Mouse (Mus musculus): ENCODE measurements around the gene Fxn. TPM values are rescaled to one million over a fixed set of nuclear protein-coding genes. Genes with fewer than 3 reads are reported as not detected.

The Fxn gene
- 60.4 and 64.6 TPM in 2 replicates for polyA plus RNA-seq (2015; fragmentation: Nextera tagmentation; extraction: Ambion mirVana)

DNA sequence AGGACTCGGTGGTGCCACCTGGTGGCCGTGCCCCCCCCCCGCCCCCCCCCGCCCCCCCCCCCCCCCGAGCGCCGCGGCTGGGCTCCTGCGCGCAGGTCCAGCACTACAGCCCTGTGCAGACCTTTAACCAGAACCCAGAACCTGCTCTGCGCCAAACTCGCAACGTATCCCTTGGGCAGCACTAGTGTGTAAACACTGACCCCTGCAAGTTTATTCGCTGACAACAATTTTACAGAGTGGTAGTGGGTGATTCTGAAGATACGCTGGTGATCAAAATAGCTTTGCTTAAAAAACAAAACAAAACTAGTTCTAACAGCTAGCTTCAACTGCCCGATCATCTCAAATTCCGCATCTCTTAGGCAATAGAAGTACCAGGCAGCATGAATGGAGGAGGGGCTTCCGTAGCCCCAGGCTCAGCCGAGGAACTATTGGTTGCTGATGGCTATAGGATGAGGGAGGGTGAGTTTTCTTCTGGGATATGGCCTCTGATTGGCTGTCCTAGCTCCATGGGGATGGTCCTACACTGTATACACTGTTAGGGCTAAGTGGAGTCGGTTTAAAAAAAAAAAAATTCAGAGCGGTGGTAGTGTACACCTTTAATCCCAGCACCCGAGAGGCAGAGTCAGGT, at the start of gene Fxn:
Gene Fxn, minus strand, starts transcription at position 5 of the 628 bp plus-strand sequence.
- H3K9ac ChIP-seq, result peak within 1 kb of the TSS; percentile 84
- peaks cover 9% of the 10 kb centered on the region for H3K4me1 ChIP-seq (replicated peaks)
- H3K36me3 ChIP-seq, result 0 out of 2 replicates have a peak, but pooled peaks cover 4% of the 10 kb centered on the region
- H3K4me3 ChIP-seq, result peak within 1 kb of the TSS; percentile 81
- 1% methylated on average over 12 of the region's 22 CpGs for WGBS
- peak within 1 kb of the TSS; percentile 96 for H3K27ac ChIP-seq
- H3K4me2 ChIP-seq, result peak within 1 kb of the TSS; percentile 84
- no peaks in the 10 kb centered on the region for H3K9me3 ChIP-seq (replicated peaks)
- peak; percentile 67 for ATAC-seq (replicated peaks; ENCODE audit: insufficient number of reproducible peaks, insufficient read depth, low FRiP score, low read depth)
- no peaks in the 10 kb centered on the region for H3K27me3 ChIP-seq

DNA sequence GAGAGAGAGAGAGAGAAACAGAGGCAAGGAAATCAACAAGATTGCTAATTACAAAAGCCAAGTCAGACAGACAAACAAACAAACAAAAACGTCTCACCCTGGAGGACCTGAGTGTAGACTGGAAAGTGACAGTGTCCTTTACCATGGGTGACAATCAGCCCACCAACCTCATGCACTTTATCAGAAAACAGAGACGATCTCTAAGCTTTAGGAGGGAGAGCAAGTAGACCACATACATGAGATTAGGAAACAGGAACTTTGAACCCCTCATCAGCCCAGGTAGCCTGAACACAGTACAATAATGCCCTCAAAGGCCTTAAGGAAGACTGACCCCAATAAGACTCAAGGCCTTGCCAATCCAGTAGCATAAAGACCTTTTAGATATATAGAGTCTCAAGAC, 47.5 kb upstream of the Fxn start:
- no peak overlapping the region for H3K9ac ChIP-seq
- peaks cover 12% of the 10 kb centered on the region for H3K4me1 ChIP-seq (replicated peaks)
- H3K27ac ChIP-seq, result no peak overlapping the region
- H3K4me2 ChIP-seq, result no peak overlapping the region
- no peak for ATAC-seq (replicated peaks; ENCODE audit: insufficient number of reproducible peaks, insufficient read depth, low FRiP score, low read depth)
- no peak overlapping the region for H3K4me3 ChIP-seq
- H3K36me3 ChIP-seq, result no peaks in the 10 kb centered on the region
- no peaks in the 10 kb centered on the region for H3K27me3 ChIP-seq
- H3K9me3 ChIP-seq (replicated peaks), result no peaks in the 10 kb centered on the region
- 51% methylated on average over 2 of the region's 2 CpGs for WGBS

DNA sequence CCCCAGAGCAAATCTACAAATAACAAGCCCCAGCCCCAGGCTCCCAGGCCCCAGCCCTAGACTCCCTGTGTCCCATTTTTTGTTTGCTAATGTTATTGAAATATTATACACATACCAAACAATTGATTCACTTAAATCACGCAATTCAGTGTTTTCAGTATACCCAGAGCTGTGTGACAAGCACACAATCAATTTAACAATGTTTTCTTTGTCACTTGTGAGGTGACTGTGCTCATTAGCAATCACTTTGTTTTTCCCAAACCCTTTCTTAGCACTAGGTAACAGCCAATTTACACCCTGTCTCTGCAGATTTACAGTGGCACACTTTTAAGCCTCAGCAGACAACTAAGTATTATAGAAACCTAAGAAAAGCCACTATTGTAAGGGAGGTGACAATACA, 46.6 kb upstream of the Fxn start:
- Histone ChIP-seq H3K4me3 (no peak overlapping the region), H3K4me1 (replicated peaks) (peaks cover 12% of the 10 kb centered on the region), H3K36me3 (no peaks in the 10 kb centered on the region), H3K4me2 (no peak overlapping the region), H3K27ac (no peak overlapping the region), H3K9ac (no peak overlapping the region), H3K27me3 (no peaks in the 10 kb centered on the region), H3K9me3 (replicated peaks) (no peaks in the 10 kb centered on the region)
- ATAC-seq (replicated peaks; ENCODE audit: insufficient number of reproducible peaks, insufficient read depth, low FRiP score, low read depth), result no peak
- WGBS, result 72% methylated on average over 1 of the region's 1 CpGs

DNA sequence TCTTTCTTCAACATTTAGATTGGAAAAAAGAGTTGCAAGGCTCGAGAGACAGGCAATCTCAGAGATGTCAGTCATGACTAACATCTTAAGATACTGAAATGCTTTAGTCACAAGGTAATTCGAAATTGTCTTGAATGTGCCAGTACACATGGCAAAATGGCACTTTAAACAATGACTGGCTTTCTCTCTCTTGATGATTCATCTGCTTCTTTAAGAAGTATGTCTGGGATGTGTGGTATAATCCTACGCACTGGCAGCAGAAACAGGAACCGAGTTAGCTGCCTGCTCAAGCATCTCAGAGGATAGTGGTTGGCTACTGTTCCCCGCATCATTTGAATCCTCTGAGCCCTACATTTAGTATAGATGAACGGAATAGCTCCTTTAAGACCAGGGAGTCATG, 45.3 kb upstream of the Fxn start:
- ATAC-seq (replicated peaks; ENCODE audit: insufficient number of reproducible peaks, insufficient read depth, low FRiP score, low read depth), result no peak
- no peak overlapping the region for H3K27ac ChIP-seq
- H3K9me3 ChIP-seq (replicated peaks), result no peaks in the 10 kb centered on the region
- H3K4me1 ChIP-seq (replicated peaks), result peaks cover 23% of the 10 kb centered on the region
- no peak overlapping the region for H3K4me2 ChIP-seq
- H3K4me3 ChIP-seq, result no peak overlapping the region
- H3K27me3 ChIP-seq, result no peaks in the 10 kb centered on the region
- no peak overlapping the region for H3K9ac ChIP-seq
- WGBS, result 80% methylated on average over 6 of the region's 6 CpGs
- no peaks in the 10 kb centered on the region for H3K36me3 ChIP-seq

DNA sequence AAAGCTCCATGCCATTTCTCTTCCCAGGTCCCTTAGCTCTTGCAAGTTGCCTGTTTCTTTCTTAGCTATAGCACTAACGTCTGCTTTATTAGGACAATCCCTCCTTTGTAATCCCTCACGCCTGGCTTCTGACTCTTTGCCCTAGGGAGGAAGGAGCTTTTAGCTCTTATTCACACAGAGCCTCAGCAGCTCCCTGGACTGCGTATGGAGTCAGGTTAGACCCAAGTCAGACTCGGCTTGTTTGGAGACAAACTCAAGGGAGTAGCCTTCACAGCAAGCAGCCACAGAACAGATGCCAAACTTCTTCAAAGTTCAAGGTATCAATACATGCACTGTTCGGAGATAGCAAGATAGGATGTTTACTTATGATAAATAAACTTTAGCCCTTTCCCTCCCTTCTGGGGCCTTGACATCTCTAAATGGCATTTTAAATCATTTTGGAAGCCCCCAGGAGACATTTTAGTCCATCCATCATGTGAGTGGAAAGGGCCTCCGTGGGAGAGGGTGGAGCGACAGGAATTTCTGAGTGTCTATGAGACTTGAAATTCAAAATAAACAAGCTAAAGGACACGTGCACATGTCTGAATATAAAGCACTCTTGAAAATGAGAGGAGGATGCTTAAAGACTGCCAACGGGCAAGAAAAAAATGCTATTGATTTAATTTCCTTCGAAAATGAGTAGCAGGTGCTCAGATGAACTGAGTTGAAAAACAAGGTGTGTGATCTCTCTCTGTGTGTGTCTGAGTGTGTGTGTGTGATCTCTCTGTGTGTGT, 43.6 kb upstream of the Fxn start:
- H3K9ac ChIP-seq, result no peak overlapping the region
- no peaks in the 10 kb centered on the region for H3K27me3 ChIP-seq
- 48% methylated on average over 10 of the region's 10 CpGs for WGBS
- no peak for ATAC-seq (replicated peaks; ENCODE audit: insufficient number of reproducible peaks, insufficient read depth, low FRiP score, low read depth)
- no peak overlapping the region for H3K4me3 ChIP-seq
- H3K4me1 ChIP-seq (replicated peaks), result peaks cover 26% of the 10 kb centered on the region
- no peaks in the 10 kb centered on the region for H3K9me3 ChIP-seq (replicated peaks)
- H3K36me3 ChIP-seq, result no peaks in the 10 kb centered on the region
- H3K27ac ChIP-seq, result no peak overlapping the region
- no peak overlapping the region for H3K4me2 ChIP-seq

DNA sequence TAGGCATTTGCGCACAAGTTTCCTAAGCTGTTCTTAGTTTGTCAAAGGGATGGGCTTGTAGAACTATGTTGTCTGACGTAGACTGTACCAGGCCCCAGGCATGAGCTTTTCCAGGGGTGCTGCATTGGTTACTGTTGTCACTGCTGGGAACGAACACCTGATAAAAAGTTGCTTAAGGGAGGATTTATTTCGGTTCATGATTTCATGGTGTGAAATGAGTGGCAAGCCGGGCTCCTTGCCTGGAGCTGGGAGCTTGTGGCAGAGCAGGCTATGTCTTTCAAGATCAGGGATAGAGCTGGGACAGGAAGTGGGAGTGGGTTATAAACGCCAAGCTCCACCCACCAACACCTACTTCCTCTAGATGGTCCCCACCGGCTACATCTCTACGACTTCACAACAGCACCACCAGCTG, 41.5 kb upstream of the Fxn start:
- peak; percentile 75 for ATAC-seq (replicated peaks; ENCODE audit: insufficient number of reproducible peaks, insufficient read depth, low FRiP score, low read depth)
- Histone ChIP-seq H3K27ac (peak overlapping the region; percentile 79), H3K4me3 (no peak overlapping the region), H3K4me1 (replicated peaks) (peaks cover 35% of the 10 kb centered on the region), H3K27me3 (no peaks in the 10 kb centered on the region), H3K4me2 (no peak overlapping the region), H3K36me3 (no peaks in the 10 kb centered on the region), H3K9me3 (replicated peaks) (no peaks in the 10 kb centered on the region), H3K9ac (no peak overlapping the region)
- WGBS, result 61% methylated on average over 8 of the region's 8 CpGs

DNA sequence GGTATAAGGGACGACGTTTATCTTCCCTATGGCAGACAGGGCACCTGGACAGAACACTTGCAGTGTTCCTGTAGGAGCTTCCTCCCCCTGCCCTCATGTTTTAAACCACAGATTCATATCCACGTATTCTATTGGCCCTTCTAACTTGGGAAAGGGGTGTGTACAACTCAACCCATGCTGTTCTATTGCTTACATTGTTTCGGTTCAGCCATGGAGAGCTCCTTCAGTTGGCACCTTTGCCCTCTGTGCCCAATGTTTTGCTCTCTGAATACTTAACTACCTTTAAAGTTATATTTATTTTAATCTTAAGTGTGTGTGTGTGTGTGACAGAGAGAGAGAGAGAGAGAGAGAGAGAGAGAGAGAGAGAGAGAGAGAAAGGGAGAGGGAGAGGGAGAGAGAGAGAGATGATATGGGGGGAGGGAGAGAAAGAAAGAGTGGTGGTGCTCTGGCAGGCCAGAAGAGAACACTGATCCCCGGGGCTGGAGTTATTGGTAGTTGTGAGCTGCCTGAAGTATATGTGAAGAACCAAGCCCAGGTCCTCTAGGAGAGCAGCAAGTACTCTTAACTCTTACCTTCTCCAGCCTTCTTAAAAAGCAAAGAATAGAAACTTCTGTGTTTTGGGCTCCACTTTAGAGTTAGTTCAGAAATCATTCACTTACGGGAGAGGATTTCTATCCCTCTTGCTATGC, 41.0 kb upstream of the Fxn start:
- no peaks in the 10 kb centered on the region for H3K9me3 ChIP-seq (replicated peaks)
- peaks cover 39% of the 10 kb centered on the region for H3K4me1 ChIP-seq (replicated peaks)
- H3K4me3 ChIP-seq, result no peak overlapping the region
- H3K36me3 ChIP-seq, result no peaks in the 10 kb centered on the region
- H3K4me2 ChIP-seq, result no peak overlapping the region
- no peaks in the 10 kb centered on the region for H3K27me3 ChIP-seq
- ATAC-seq (replicated peaks; ENCODE audit: insufficient number of reproducible peaks, insufficient read depth, low FRiP score, low read depth), result no peak
- H3K27ac ChIP-seq, result peak overlapping the region; percentile 79
- WGBS, result 70% methylated on average over 6 of the region's 6 CpGs
- H3K9ac ChIP-seq, result no peak overlapping the region

DNA sequence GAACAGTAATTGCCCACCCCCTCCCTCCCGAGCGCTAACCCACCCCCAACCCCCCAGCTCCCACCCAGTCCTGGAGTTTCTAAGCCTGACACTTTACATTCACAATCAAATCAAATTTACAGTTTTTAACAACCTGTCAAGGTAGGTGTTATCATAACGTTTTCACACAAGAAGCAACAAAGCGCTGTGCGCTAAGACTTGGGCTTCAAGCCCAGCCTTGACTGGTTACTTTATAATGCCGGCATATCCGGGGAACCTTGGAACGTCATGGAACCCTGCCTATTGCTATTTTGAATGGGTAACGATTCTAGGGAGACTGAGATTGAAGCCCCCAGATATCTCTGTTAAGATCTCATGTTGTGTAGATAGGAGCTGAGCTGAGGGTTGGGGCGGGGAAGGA, 37.8 kb upstream of the Fxn start:
- Histone ChIP-seq H3K9ac (no peak overlapping the region), H3K27me3 (no peaks in the 10 kb centered on the region), H3K4me3 (no peak overlapping the region), H3K4me2 (no peak overlapping the region), H3K4me1 (replicated peaks) (peaks cover 45% of the 10 kb centered on the region), H3K9me3 (replicated peaks) (no peaks in the 10 kb centered on the region), H3K27ac (no peak overlapping the region), H3K36me3 (no peaks in the 10 kb centered on the region)
- WGBS, result 74% methylated on average over 10 of the region's 10 CpGs
- ATAC-seq (replicated peaks; ENCODE audit: insufficient number of reproducible peaks, insufficient read depth, low FRiP score, low read depth), result no peak

DNA sequence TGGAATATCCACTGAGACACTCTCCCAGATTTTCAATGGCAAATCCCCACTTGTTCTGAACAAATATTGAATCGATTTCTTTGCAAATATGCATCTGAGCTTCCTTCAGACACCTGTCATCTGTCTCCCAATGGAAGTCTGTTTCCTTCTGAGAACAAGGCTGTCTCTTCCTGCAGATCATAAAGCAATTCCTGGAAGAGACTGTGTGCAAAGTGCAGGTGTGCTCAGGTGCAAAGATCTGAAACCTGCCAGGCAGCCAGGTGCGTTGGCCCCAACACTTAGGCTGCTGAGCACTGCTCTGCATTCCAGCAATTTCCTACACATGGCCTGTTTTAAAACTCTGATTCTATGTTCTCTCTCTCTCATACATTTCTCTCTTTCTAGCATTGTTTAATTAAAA, 37.3 kb upstream of the Fxn start:
- Histone ChIP-seq H3K9me3 (replicated peaks) (no peaks in the 10 kb centered on the region), H3K4me1 (replicated peaks) (peaks cover 45% of the 10 kb centered on the region), H3K4me2 (no peak overlapping the region), H3K4me3 (no peak overlapping the region), H3K27ac (peak overlapping the region; percentile 8; the same call in 1 of the 2 replicates), H3K9ac (no peak overlapping the region), H3K36me3 (no peaks in the 10 kb centered on the region), H3K27me3 (no peaks in the 10 kb centered on the region)
- ATAC-seq (replicated peaks; ENCODE audit: insufficient number of reproducible peaks, insufficient read depth, low FRiP score, low read depth), result no peak
- 83% methylated on average over 2 of the region's 2 CpGs for WGBS

DNA sequence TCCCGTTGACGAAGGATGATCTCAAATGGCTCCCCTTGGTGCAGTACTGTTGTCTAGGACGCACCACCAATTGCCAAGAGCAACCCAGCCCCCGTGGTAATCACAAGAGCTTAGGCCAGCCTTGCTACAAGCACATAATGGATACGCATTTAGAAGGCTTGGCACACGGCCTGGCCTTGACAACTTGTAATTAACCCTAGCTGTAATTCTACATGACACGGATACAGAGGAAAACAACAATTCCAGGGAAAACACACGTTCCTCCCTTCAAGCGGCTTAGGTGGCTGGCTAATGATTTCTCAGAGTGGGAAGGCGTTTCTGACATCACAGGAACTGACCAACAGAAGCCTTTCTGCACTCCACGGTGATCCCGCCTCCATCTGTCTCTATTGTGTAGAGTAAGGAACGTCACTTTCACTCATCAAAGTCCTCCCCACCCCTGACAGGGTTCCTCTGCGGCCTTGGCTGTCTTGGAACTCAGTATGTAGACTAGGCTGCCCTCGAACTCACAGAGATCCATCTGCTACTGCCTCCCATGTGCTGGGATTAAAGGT, 36.7 kb upstream of the Fxn start:
- no peaks in the 10 kb centered on the region for H3K9me3 ChIP-seq (replicated peaks)
- no peak overlapping the region for H3K4me2 ChIP-seq
- H3K36me3 ChIP-seq, result no peaks in the 10 kb centered on the region
- WGBS, result 50% methylated on average over 15 of the region's 15 CpGs
- peaks cover 45% of the 10 kb centered on the region for H3K4me1 ChIP-seq (replicated peaks)
- H3K9ac ChIP-seq, result no peak overlapping the region
- no peak overlapping the region for H3K4me3 ChIP-seq
- no peaks in the 10 kb centered on the region for H3K27me3 ChIP-seq
- ATAC-seq (replicated peaks; ENCODE audit: insufficient number of reproducible peaks, insufficient read depth, low FRiP score, low read depth), result no peak; the same call in 1 of the 2 replicates
- peak overlapping the region; percentile 27; the same call in 1 of the 2 replicates for H3K27ac ChIP-seq

DNA sequence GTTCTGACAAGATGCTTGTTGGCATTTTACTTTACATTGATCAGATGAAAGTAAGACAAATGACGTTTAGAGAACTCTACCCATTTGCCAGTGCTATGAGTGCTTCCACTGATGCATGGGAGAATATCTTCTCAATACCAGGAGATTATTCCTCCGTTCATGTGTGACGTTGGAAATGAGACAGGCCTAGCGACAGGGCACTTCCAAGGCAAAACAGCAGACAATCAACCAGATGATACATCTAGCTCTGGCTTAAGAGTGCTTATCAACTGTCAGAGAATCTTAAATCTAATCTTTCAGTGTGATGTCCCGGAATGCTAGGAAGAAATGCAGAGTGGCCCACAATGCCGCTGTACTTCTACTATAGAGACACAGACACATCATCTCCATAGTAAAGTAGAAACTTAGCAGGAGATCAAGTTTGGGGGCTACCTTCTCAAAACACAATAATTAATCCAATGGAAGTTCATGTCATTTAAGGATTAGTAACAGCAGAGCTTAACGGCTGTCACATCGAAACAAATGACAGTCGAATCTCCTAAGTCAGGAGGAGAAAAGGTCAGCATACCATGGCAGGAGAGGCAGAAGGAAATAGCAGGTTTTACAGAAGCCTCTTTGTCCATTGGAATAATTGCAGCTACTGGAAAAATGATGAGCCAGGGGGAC, 35.8 kb upstream of the Fxn start:
- Histone ChIP-seq H3K9me3 (replicated peaks) (no peaks in the 10 kb centered on the region), H3K4me1 (replicated peaks) (peaks cover 42% of the 10 kb centered on the region), H3K4me2 (no peak overlapping the region), H3K9ac (no peak overlapping the region), H3K36me3 (no peaks in the 10 kb centered on the region), H3K4me3 (no peak overlapping the region), H3K27ac (no peak overlapping the region), H3K27me3 (no peaks in the 10 kb centered on the region)
- no peak for ATAC-seq (replicated peaks; ENCODE audit: insufficient number of reproducible peaks, insufficient read depth, low FRiP score, low read depth)
- WGBS, result 64% methylated on average over 9 of the region's 9 CpGs

All from heart, embryonic 15.5 days (tissue).